Mouse (Mus musculus) MEL (cell line): ENCODE measurements around the gene Med15. TPM values are rescaled to one million over a fixed set of nuclear protein-coding genes. Genes with fewer than 3 reads are reported as not detected.

Source experiments
- DNase-seq: peaks from one replicate; pipeline ENCODE4 v3.0.0; 2011; ENCODE audit warnings: low read depth, low spot score
- H3K27ac ChIP-seq: 2 replicates; pipeline ENCODE4 v1.5.1; 2012; ENCODE audit warnings: low read depth, mild to moderate bottlenecking, control low read depth, low read length, moderate library complexity; ENCODE audit not compliant: control insufficient read depth
- H3K27me3 ChIP-seq, 2 experiments: fragments of 150-350 bp in 1 of 2; sonication (generic) in 1 of 2; 2 replicates each; pipeline ENCODE4 v1.6.1; 2012; ENCODE audit warnings: low read length in 2 of 2, mild to moderate bottlenecking in 2 of 2, improper control_type of control experiment in 1 of 2, moderate library complexity in 1 of 2; ENCODE audit not compliant: insufficient read depth in 2 of 2, control insufficient read depth in 1 of 2
- H3K36me3 ChIP-seq, 2 experiments: 2 replicates each; pipeline ENCODE4 v1.6.1; 2012 to 2014; ENCODE audit warnings: low read length in 2 of 2, improper control_type of control experiment in 1 of 2, inconsistent platforms in 1 of 2, mild to moderate bottlenecking in 1 of 2; ENCODE audit not compliant: insufficient read depth in 2 of 2, control insufficient read depth in 1 of 2
- H3K4me1 ChIP-seq, 2 experiments: fragments of 150-350 bp in 1 of 2; sonication (generic) in 1 of 2; 2 replicates each; pipeline ENCODE4 v1.6.1; 2012; ENCODE audit warnings: low read length in 2 of 2, improper control_type of control experiment in 1 of 2, mild to moderate bottlenecking in 1 of 2; ENCODE audit not compliant: insufficient read depth in 2 of 2, control insufficient read depth in 1 of 2
- H3K4me3 ChIP-seq, 2 experiments: fragments of 150-350 bp in 1 of 2; sonication (generic) in 1 of 2; 2 replicates each; pipeline ENCODE4 v1.5.1; 2012; ENCODE audit warnings: low read depth in 2 of 2, low read length in 2 of 2, mild to moderate bottlenecking in 2 of 2, moderate library complexity in 2 of 2, control low read depth in 1 of 2, improper control_type of control experiment in 1 of 2; ENCODE audit not compliant: control insufficient read depth in 1 of 2, insufficient read depth in 1 of 2
- H3K79me2 ChIP-seq: 2 replicates; pipeline ENCODE4 v1.6.1; 2012; ENCODE audit warnings: mild to moderate bottlenecking, low read length, moderate library complexity; ENCODE audit not compliant: control insufficient read depth, poor library complexity, insufficient read depth
- H3K9ac ChIP-seq: 2 replicates; pipeline ENCODE4 v1.6.1; 2012; ENCODE audit warnings: low read depth, mild to moderate bottlenecking, control low read depth, low read length, moderate library complexity; ENCODE audit not compliant: control insufficient read depth, poor library complexity, severe bottlenecking
- H3K9me3 ChIP-seq: fragments of 150-350 bp; sonication (generic); replicated peaks from 2 replicates; pipeline ENCODE4 v1.6.1; 2012; ENCODE audit warnings: mild to moderate bottlenecking, low read length, improper control_type of control experiment, moderate library complexity; ENCODE audit not compliant: insufficient read depth
- BHLHE40 ChIP-seq: IDR thresholded peaks from 2 replicates; pipeline ENCODE4 v1.6.1; 2012; ENCODE audit warnings: low read depth, mild to moderate bottlenecking, inconsistent platforms, low read length, improper control_type of control experiment, borderline replicate concordance
- CHD1 ChIP-seq: IDR thresholded peaks from 2 replicates; pipeline ENCODE4 v1.6.1; 2012; ENCODE audit warnings: low read depth, mild to moderate bottlenecking, inconsistent platforms, low read length, improper control_type of control experiment
- CTCF ChIP-seq, 3 experiments: IDR thresholded peaks in 2 of 3; conservative IDR thresholded peaks in 1 of 3; 2 replicates each; pipeline ENCODE4 v1.5.1; 2011 to 2012; ENCODE audit warnings: low read length in 3 of 3, low read depth in 2 of 3, mild to moderate bottlenecking in 2 of 3, improper control_type of control experiment in 1 of 3, inconsistent platforms in 1 of 3, mixed read lengths in 1 of 3, moderate library complexity in 1 of 3; ENCODE audit not compliant: control insufficient read depth in 1 of 3, insufficient read depth in 1 of 3, poor library complexity in 1 of 3, severe bottlenecking in 1 of 3
- GABPA ChIP-seq: IDR thresholded peaks from 2 replicates; pipeline ENCODE4 v1.6.1; 2012; ENCODE audit warnings: low read depth, mild to moderate bottlenecking, inconsistent platforms, low read length, improper control_type of control experiment, moderate library complexity
- MEF2A ChIP-seq: IDR thresholded peaks from 2 replicates; pipeline ENCODE4 v1.6.1; 2014; ENCODE audit warnings: low read depth, mild to moderate bottlenecking, inconsistent platforms, low read length, improper control_type of control experiment; ENCODE audit not compliant: poor library complexity, insufficient replicate concordance, severe bottlenecking; ENCODE audit errors: extremely low read depth
- MXI1 ChIP-seq: IDR thresholded peaks from 2 replicates; pipeline ENCODE4 v1.6.1; 2011; ENCODE audit warnings: mild to moderate bottlenecking, low read depth, low read length, improper control_type of control experiment
- POLR2AphosphoS2 ChIP-seq: IDR thresholded peaks from 2 replicates; pipeline ENCODE4 v1.6.1; 2011; ENCODE audit warnings: low read length, improper control_type of control experiment
- SMC3 ChIP-seq: IDR thresholded peaks from 2 replicates; pipeline ENCODE4 v1.6.1; 2011; ENCODE audit warnings: low read depth, low read length, improper control_type of control experiment
- TCF12 ChIP-seq: IDR thresholded peaks from 2 replicates; pipeline ENCODE4 v1.6.1; 2014; ENCODE audit warnings: low read depth, mild to moderate bottlenecking, inconsistent platforms, low read length, improper control_type of control experiment, moderate library complexity
- USF2 ChIP-seq, 2 experiments: IDR thresholded peaks; 2 replicates each; pipeline ENCODE4 v1.6.1; 2011 to 2012; ENCODE audit warnings: improper control_type of control experiment in 2 of 2, low read length in 2 of 2, borderline replicate concordance in 1 of 2, inconsistent platforms in 1 of 2, low read depth in 1 of 2, mild to moderate bottlenecking in 1 of 2; ENCODE audit not compliant: insufficient read depth in 1 of 2
- ZC3H11A ChIP-seq: IDR thresholded peaks from 2 replicates; pipeline ENCODE4 v1.6.1; 2012; ENCODE audit warnings: low read depth, mild to moderate bottlenecking, inconsistent platforms, low read length, improper control_type of control experiment
- ZNF384 ChIP-seq: IDR thresholded peaks from 2 replicates; pipeline ENCODE4 v1.6.1; 2012; ENCODE audit warnings: low read depth, mild to moderate bottlenecking, inconsistent platforms, low read length, improper control_type of control experiment
- polyA plus RNA-seq, 2 experiments: library from polyadenylated mRNA; stranded (reverse) in 1 of 2; unstranded in 1 of 2; fragments of >175 nt in 1 of 2; fragments of >200 nt in 1 of 2; gene quantifications; 2 replicates each; pipeline versions ENCODE4 v1.2.1 to v1.2.4; 2012; ENCODE audit warnings: low replicate concordance in 2 of 2, low read depth in 1 of 2; ENCODE audit not compliant: insufficient read length in 2 of 2, insufficient read depth in 1 of 2, missing spikeins in 1 of 2
- total RNA-seq: library from RNA; depleted of rRNA; stranded (reverse); fragments of 300-350 nt; gene quantifications from 2 replicates; pipeline ENCODE4 v1.2.3, GENCODE M21; 2012; rRNA removed

Med15 gene
- total and polyA plus RNA-seq, 3 experiments, result 25.9 to 62.0 TPM; not detected in 1

GRCm38 (mm10) chr16:17605684-17606083 lies 127.0 kb downstream of the Med15 start:
- H3K79me2 ChIP-seq, result no peaks in the 10 kb centered on the region
- no peak for TF ChIP-seq TCF12
- TF ChIP-seq MEF2A, result no peak
- TF ChIP-seq SMC3, result no peak
- no peak for TF ChIP-seq CTCF (IDR thresholded peaks at IDR 0.05 in 2 of 3, conservative IDR thresholded peaks at IDR 0.05 in 1 of 3; ENCODE audit: control insufficient read depth in 1 of 3, insufficient read depth in 1 of 3, low read depth in 2 of 3, low read length in 3 of 3, poor library complexity in 1 of 3, severe bottlenecking in 1 of 3)
- TF ChIP-seq USF2 (IDR thresholded peaks at IDR 0.05; ENCODE audit: borderline replicate concordance in 1 of 2, insufficient read depth in 1 of 2, low read depth in 1 of 2, low read length in 2 of 2), result no peak
- no peak for TF ChIP-seq ZNF384
- no peak for TF ChIP-seq ZC3H11A
- no peak for TF ChIP-seq CHD1
- TF ChIP-seq BHLHE40, result no peak
- no peak for TF ChIP-seq POLR2AphosphoS2
- TF ChIP-seq GABPA, result no peak
- no peaks in the 10 kb centered on the region for H3K9me3 ChIP-seq
- DNase-seq, result no peak
- H3K4me3 ChIP-seq, result no peak overlapping the region
- H3K4me1 ChIP-seq, result peaks cover 2 to 10% of the 10 kb centered on the region in 2 experiments; a peak in 2 of 4 replicates
- peaks cover 0 to 3% of the 10 kb centered on the region in 2 experiments; a peak in 2 of 4 replicates for H3K27me3 ChIP-seq
- peaks cover 0 to 6% of the 10 kb centered on the region in 2 experiments; a peak in 2 of 4 replicates for H3K36me3 ChIP-seq
- no peak overlapping the region for H3K27ac ChIP-seq
- no peak overlapping the region for H3K9ac ChIP-seq

- Histone ChIP-seq H3K4me1 (peaks cover 2 to 10% of the 10 kb centered on the region in 2 experiments; a peak in 2 of 4 replicates), H3K79me2 (no peaks in the 10 kb centered on the region), H3K4me3 (no peak overlapping the region), H3K36me3 (peaks cover 0 to 6% of the 10 kb centered on the region in 2 experiments; a peak in 2 of 4 replicates), H3K9me3 (no peaks in the 10 kb centered on the region), H3K27me3 (peaks cover 0 to 3% of the 10 kb centered on the region in 2 experiments; a peak in 2 of 4 replicates), H3K27ac (no peak overlapping the region), H3K9ac (no peak overlapping the region)
- no peak for DNase-seq
- TF ChIP-seq MXI1, result no peak
These were observed 127.8 kb downstream of the Med15 start for GRCm38 (mm10) chr16:17604941-17605340.

Other genes with a start within 250 kb of the Med15 start
- gene Aifm3, start 243.3 kb downstream of the Med15 start, total RNA-seq, result 0.23 and 0.29 TPM in 2 replicates
- gene Aifm3, start 243.3 kb downstream of the Med15 start, polyA plus RNA-seq, result under 1 TPM in 1 of 2 experiments, not detected in 1; 0.52 TPM
- gene Lztr1, start 224.2 kb downstream of the Med15 start, total RNA-seq, result 39.5 and 45.1 TPM in 2 replicates
- 10 to 100 TPM in 1 of 2 experiments, not detected in 1; 83.2 TPM for gene Lztr1, start 224.2 kb downstream of the Med15 start, polyA plus RNA-seq
- gene Thap7, start 201.8 kb downstream of the Med15 start, total RNA-seq, result 53.6 and 65.5 TPM in 2 replicates
- 10 to 100 TPM in 1 of 2 experiments, not detected in 1; 65.4 TPM for gene Thap7, start 201.8 kb downstream of the Med15 start, polyA plus RNA-seq
- gene Lrrc74b, start 171.6 kb downstream of the Med15 start, total RNA-seq, result 0.12 TPM in 1 of 2 replicates, not detected in the other
- under 1 TPM in 1 of 2 experiments, not detected in 1; 0.10 TPM for gene Lrrc74b, start 171.6 kb downstream of the Med15 start, polyA plus RNA-seq
- 0.04 TPM in 1 of 2 replicates, not detected in the other for gene P2rx6, start 171.0 kb downstream of the Med15 start, total RNA-seq
- gene P2rx6, start 171.0 kb downstream of the Med15 start, polyA plus RNA-seq, result under 1 TPM in 1 of 2 experiments, not detected in 1; 0.38 TPM
- gene Slc7a4, start 149.7 kb downstream of the Med15 start, total RNA-seq, result 15.4 and 23.1 TPM in 2 replicates
- gene Slc7a4, start 149.7 kb downstream of the Med15 start, polyA plus RNA-seq, result 10 to 100 TPM in 1 of 2 experiments, not detected in 1; 23.6 TPM
- gene Smpd4, start 113.5 kb downstream of the Med15 start, total RNA-seq, result 47.6 and 51.0 TPM in 2 replicates
- 100 to 1,000 TPM in 1 of 2 experiments, 10 to 100 TPM in 1; 94.3 to 609 TPM for gene Smpd4, start 113.5 kb downstream of the Med15 start, polyA plus RNA-seq
- gene Ccdc74a, start 86.4 kb downstream of the Med15 start, total RNA-seq, result 1.7 and 1.9 TPM in 2 replicates
- gene Ccdc74a, start 86.4 kb downstream of the Med15 start, polyA plus RNA-seq, result 1 to 10 TPM in 1 of 2 experiments, not detected in 1; 4.6 TPM
- 93.6 and 97.0 TPM in 2 replicates for gene Klhl22, start 26.7 kb upstream of the Med15 start, total RNA-seq
- 100 to 1,000 TPM in 1 of 2 experiments, 10 to 100 TPM in 1; 82.4 to 191 TPM for gene Klhl22, start 26.7 kb upstream of the Med15 start, polyA plus RNA-seq
- 0.62 TPM in 2 replicates for gene Scarf2, start 64.4 kb upstream of the Med15 start, total RNA-seq
- 1 to 10 TPM in 1 of 2 experiments, not detected in 1; 1.2 TPM for gene Scarf2, start 64.4 kb upstream of the Med15 start, polyA plus RNA-seq
- gene B830017H08Rik, start 100.2 kb upstream of the Med15 start, total RNA-seq, result not detected in 2 replicates
- under 1 TPM in 1 of 2 experiments, not detected in 1; 0.06 TPM for gene B830017H08Rik, start 100.2 kb upstream of the Med15 start, polyA plus RNA-seq
- 2.0 and 2.4 TPM in 2 replicates for gene Car15, start 105.5 kb upstream of the Med15 start, total RNA-seq
- gene Car15, start 105.5 kb upstream of the Med15 start, polyA plus RNA-seq, result 1 to 10 TPM in 1 of 2 experiments, not detected in 1; 3.6 TPM
- gene Gm20518, start 158.8 kb upstream of the Med15 start, total RNA-seq, result 0.16 and 0.35 TPM in 2 replicates
- gene Gm20518, start 158.8 kb upstream of the Med15 start, polyA plus RNA-seq, result under 1 TPM in 1 of 2 experiments, not detected in 1; 0.53 TPM
- gene Tssk1, start 161.3 kb upstream of the Med15 start, total RNA-seq, result 0.04 TPM in 1 of 2 replicates, not detected in the other
- under 1 TPM in 1 of 2 experiments, not detected in 1; 0.36 TPM for gene Tssk1, start 161.3 kb upstream of the Med15 start, polyA plus RNA-seq
- 35.1 and 37.1 TPM in 2 replicates for gene Dgcr2, start 165.7 kb upstream of the Med15 start, total RNA-seq
- 10 to 100 TPM in 1 of 2 experiments, not detected in 1; 53.7 TPM for gene Dgcr2, start 165.7 kb upstream of the Med15 start, polyA plus RNA-seq
- gene Tssk2, start 165.7 kb upstream of the Med15 start, total RNA-seq, result 0.10 TPM in 1 of 2 replicates, not detected in the other
- under 1 TPM in 1 of 2 experiments, not detected in 1; 0.24 TPM for gene Tssk2, start 165.7 kb upstream of the Med15 start, polyA plus RNA-seq
- gene Ess2, start 178.5 kb upstream of the Med15 start, total RNA-seq, result 18.5 and 21.7 TPM in 2 replicates
- gene Ess2, start 178.5 kb upstream of the Med15 start, polyA plus RNA-seq, result 10 to 100 TPM in 1 of 2 experiments, not detected in 1; 26.8 TPM
- not detected in 2 replicates for gene Gsc2, start 182.2 kb upstream of the Med15 start, total RNA-seq
- not detected for gene Gsc2, start 182.2 kb upstream of the Med15 start, polyA plus RNA-seq
- 102 and 114 TPM in 2 replicates for gene Slc25a1, start 195.3 kb upstream of the Med15 start, total RNA-seq
- gene Slc25a1, start 195.3 kb upstream of the Med15 start, polyA plus RNA-seq, result 100 to 1,000 TPM in 1 of 2 experiments, not detected in 1; 184 TPM
- not detected in 2 replicates for gene Vpreb2, start 247.5 kb upstream of the Med15 start, total RNA-seq
- gene Vpreb2, start 247.5 kb upstream of the Med15 start, polyA plus RNA-seq, result not detected